Mouse (Mus musculus) MEL (cell line): ENCODE data around the gene Slc3a1.

Experiments used
- CHD2 ChIP-seq: IDR thresholded peaks from 2 replicates; pipeline ENCODE4 v1.6.1; 2011; ENCODE audit warnings: low read length, improper control_type of control experiment
- CTCF ChIP-seq, 3 experiments: IDR thresholded peaks in 2 of 3; conservative IDR thresholded peaks in 1 of 3; 2 replicates each; pipeline ENCODE4 v1.5.1; 2011 to 2012; ENCODE audit warnings: low read length in 3 of 3, low read depth in 2 of 3, mild to moderate bottlenecking in 2 of 3, improper control_type of control experiment in 1 of 3, inconsistent platforms in 1 of 3, mixed read lengths in 1 of 3, moderate library complexity in 1 of 3; ENCODE audit not compliant: control insufficient read depth in 1 of 3, insufficient read depth in 1 of 3, poor library complexity in 1 of 3, severe bottlenecking in 1 of 3
- E2F4 ChIP-seq: IDR thresholded peaks from 2 replicates; pipeline ENCODE4 v1.6.1; 2011; ENCODE audit warnings: low read depth, low read length, improper control_type of control experiment, borderline replicate concordance
- MEF2A ChIP-seq: IDR thresholded peaks from 2 replicates; pipeline ENCODE4 v1.6.1; 2014; ENCODE audit warnings: low read depth, mild to moderate bottlenecking, inconsistent platforms, low read length, improper control_type of control experiment; ENCODE audit not compliant: poor library complexity, insufficient replicate concordance, severe bottlenecking; ENCODE audit errors: extremely low read depth
- POLR2A ChIP-seq, 2 experiments: IDR thresholded peaks; 2 replicates each; pipeline ENCODE4 v1.6.1; 2011 to 2012; ENCODE audit warnings: low read length in 2 of 2, mild to moderate bottlenecking in 2 of 2, control low read depth in 1 of 2, improper control_type of control experiment in 1 of 2, low read depth in 1 of 2, moderate library complexity in 1 of 2; ENCODE audit not compliant: control insufficient read depth in 1 of 2, insufficient read depth in 1 of 2, poor library complexity in 1 of 2
- POLR2AphosphoS2 ChIP-seq: IDR thresholded peaks from 2 replicates; pipeline ENCODE4 v1.6.1; 2011; ENCODE audit warnings: low read length, improper control_type of control experiment
- RCOR1 ChIP-seq: IDR thresholded peaks from 2 replicates; pipeline ENCODE4 v1.6.1; 2012; ENCODE audit warnings: low read depth, mild to moderate bottlenecking, inconsistent platforms, low read length, improper control_type of control experiment
- TBP ChIP-seq: IDR thresholded peaks from 2 replicates; pipeline ENCODE4 v1.8.0; 2011; ENCODE audit warnings: low read depth, low read length, improper control_type of control experiment
- ZKSCAN1 ChIP-seq: IDR thresholded peaks from 2 replicates; pipeline ENCODE4 v1.6.1; 2012; ENCODE audit warnings: low read depth, mild to moderate bottlenecking, inconsistent platforms, low read length, improper control_type of control experiment, moderate library complexity

DNA sequence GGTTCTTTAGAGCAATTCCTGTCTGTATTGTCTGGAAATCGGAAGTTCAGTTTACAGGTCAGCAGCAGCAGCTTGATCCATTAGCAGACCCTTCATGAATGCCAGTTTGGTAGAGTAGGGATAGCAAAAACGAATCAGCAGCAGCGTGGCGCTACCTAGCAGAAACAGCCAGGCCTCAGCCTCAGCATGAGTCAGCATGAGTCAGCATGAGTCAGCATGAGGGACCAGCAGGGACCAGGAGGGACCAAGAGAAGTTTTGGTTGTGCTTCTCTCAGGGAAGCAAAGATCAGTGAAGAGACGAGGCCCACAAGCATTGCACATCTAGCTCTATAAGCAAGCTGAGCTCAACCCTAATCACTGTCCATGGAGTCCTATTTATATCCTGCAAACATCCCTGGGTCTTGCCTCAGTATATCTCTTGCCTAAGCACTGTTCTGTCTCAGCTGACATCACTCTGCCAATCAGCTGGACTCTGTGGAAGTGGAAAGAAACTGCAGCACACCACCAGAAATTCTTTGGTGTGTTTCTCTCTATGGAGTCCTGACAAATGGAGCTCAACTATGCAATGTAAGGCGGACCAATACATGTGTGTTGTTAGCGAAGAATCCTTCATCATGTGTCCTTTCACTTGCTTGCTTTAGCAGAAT, 70.6 kb downstream of the Slc3a1 start:
- no peak for TF ChIP-seq TBP
- TF ChIP-seq ZKSCAN1, result no peak
- no peak for TF ChIP-seq CTCF (IDR thresholded peaks at IDR 0.05 in 2 of 3, conservative IDR thresholded peaks at IDR 0.05 in 1 of 3; ENCODE audit: control insufficient read depth in 1 of 3, insufficient read depth in 1 of 3, low read depth in 2 of 3, low read length in 3 of 3, poor library complexity in 1 of 3, severe bottlenecking in 1 of 3)
- TF ChIP-seq RCOR1, result no peak
- no peak for TF ChIP-seq POLR2A (IDR thresholded peaks at IDR 0.05; ENCODE audit: control insufficient read depth in 1 of 2, insufficient read depth in 1 of 2, low read depth in 1 of 2, low read length in 2 of 2, poor library complexity in 1 of 2)
- no peak for TF ChIP-seq E2F4
- TF ChIP-seq POLR2AphosphoS2, result no peak
- TF ChIP-seq MEF2A, result no peak
- TF ChIP-seq CHD2, result no peak
